Mouse (Mus musculus) T-helper 2 cell (primary cell): ENCODE measurements around the gene Trpm2.

Experiments used
- in situ Hi-C: fragments of 300-600 bp; cut with MboI, MseI; formaldehyde crosslinking; loops from one replicate; pipeline ENCODE4 v1.15.1; 2025; ENCODE audit warnings: high pct_unique_total_duplicates

Gene Trpm2

GRCm38 (mm10) chr10:77970481-77970880 is at the start of gene Trpm2:
Gene Trpm2 (minus strand): TSS chr10:77970563.
- in situ Hi-C loops = no loop called here

GRCm38 (mm10) chr10:78019984-78020383 is 49.6 kb upstream of the Trpm2 start:
- in situ Hi-C loops = loop anchor here (25.0 kb wide), 1 partner anchor 392 kb away; the partner anchor contains the start of gene Rrp1

GRCm38 (mm10) chr10:78019291-78019690 is 48.9 kb upstream of the Trpm2 start:
- in situ Hi-C loops = loop anchor here (25.0 kb wide), 1 partner anchor 393 kb away; the partner anchor contains the start of gene Rrp1

GRCm38 (mm10) chr10:78018797-78019203 is 48.4 kb upstream of the Trpm2 start:
- in situ Hi-C loops = loop anchor here (25.0 kb wide), 1 partner anchor 394 kb away; the partner anchor contains the start of gene Rrp1

GRCm38 (mm10) chr10:78016366-78016765 is 46.0 kb upstream of the Trpm2 start:
- in situ Hi-C loops = loop anchor here (25.0 kb wide), 1 partner anchor 396 kb away; the partner anchor contains the start of gene Rrp1

GRCm38 (mm10) chr10:78015489-78015888 is 45.1 kb upstream of the Trpm2 start:
- in situ Hi-C loops = loop anchor here (25.0 kb wide), 1 partner anchor 397 kb away; the partner anchor contains the start of gene Rrp1

- in situ Hi-C loops = loop anchor here (25.0 kb wide), 1 partner anchor 399 kb away; the partner anchor contains the start of gene Rrp1
Observed at GRCm38 (mm10) chr10:78012661-78013495, 42.5 kb upstream of the Trpm2 start.

- in situ Hi-C loops = loop anchor here (25.0 kb wide), 1 partner anchor 401 kb away; the partner anchor contains the start of gene Rrp1
Observed at GRCm38 (mm10) chr10:78011116-78011515, 40.8 kb upstream of the Trpm2 start.

GRCm38 (mm10) chr10:78010335-78010734 is 40.0 kb upstream of the Trpm2 start:
- in situ Hi-C loops = loop anchor here (25.0 kb wide), 1 partner anchor 402 kb away; the partner anchor contains the start of gene Rrp1

- in situ Hi-C loops = loop anchor here (10.0 to 25.0 kb wide), 2 partner anchors 402 to 1975 kb away; partner anchors contain the start of genes Rrp1 and Zfp280b
Observed at GRCm38 (mm10) chr10:78009945-78010293, 39.6 kb upstream of the Trpm2 start, which contains the start of gene Pfkl. Gene Pfkl (minus strand): TSS chr10:78010083.

- in situ Hi-C loops = loop anchor here (10.0 to 25.0 kb wide), 2 partner anchors 403 to 1975 kb away; partner anchors contain the start of genes Rrp1 and Zfp280b
Observed at GRCm38 (mm10) chr10:78009184-78009944, 39.0 kb upstream of the Trpm2 start.

- in situ Hi-C loops = loop anchor here (10.0 to 25.0 kb wide), 2 partner anchors 404 to 1973 kb away; partner anchors contain the start of genes Rrp1 and Zfp280b
Observed at GRCm38 (mm10) chr10:78008169-78008568, 37.8 kb upstream of the Trpm2 start.

- in situ Hi-C loops = loop anchor here (10.0 to 25.0 kb wide), 2 partner anchors 405 to 1972 kb away; partner anchors contain the start of genes Rrp1 and Zfp280b
Observed at GRCm38 (mm10) chr10:78007203-78007602, 36.8 kb upstream of the Trpm2 start.

GRCm38 (mm10) chr10:78005791-78006438 is 35.6 kb upstream of the Trpm2 start:
- in situ Hi-C loops = loop anchor here (10.0 to 25.0 kb wide), 2 partner anchors 406 to 1971 kb away; partner anchors contain the start of genes Rrp1 and Zfp280b

- in situ Hi-C loops = loop anchor here (10.0 to 25.0 kb wide), 2 partner anchors 408 to 1970 kb away; partner anchors contain the start of genes Rrp1 and Zfp280b
Observed at GRCm38 (mm10) chr10:78004479-78005100, 34.2 kb upstream of the Trpm2 start.

GRCm38 (mm10) chr10:78002316-78002715 is 32.0 kb upstream of the Trpm2 start:
- in situ Hi-C loops = loop anchor here (10.0 to 25.0 kb wide), 2 partner anchors 410 to 1968 kb away; partner anchors contain the start of genes Rrp1 and Zfp280b

GRCm38 (mm10) chr10:78001796-78002195 is 31.4 kb upstream of the Trpm2 start:
- in situ Hi-C loops = loop anchor here (10.0 to 25.0 kb wide), 2 partner anchors 411 to 1967 kb away; partner anchors contain the start of genes Rrp1 and Zfp280b

- in situ Hi-C loops = loop anchor here (10.0 to 25.0 kb wide), 2 partner anchors 412 to 1965 kb away; partner anchors contain the start of genes Rrp1 and Zfp280b
Observed at GRCm38 (mm10) chr10:78000200-78000599, 29.8 kb upstream of the Trpm2 start.

- in situ Hi-C loops = no loop called here
Observed at GRCm38 (mm10) chr10:77995639-77996038, 25.3 kb upstream of the Trpm2 start.

- in situ Hi-C loops = no loop called here
Observed at GRCm38 (mm10) chr10:77985775-77986174, 15.4 kb upstream of the Trpm2 start.
